Mouse (Mus musculus) fat pad, adult 2 months (tissue): ENCODE data around the gene Tuft1.

ENCODE experiments used
- DNase-seq: peaks from one replicate; pipeline ENCODE4 v3.0.0-alpha.2; 2011; ENCODE audit warnings: low read depth, low spot score; ENCODE audit errors: extremely low read depth

The Tuft1 gene

GRCm38 (mm10) chr3:94601959-94602358 lies 56.7 kb downstream of the Tuft1 start:
- no peak for DNase-seq

DNA sequence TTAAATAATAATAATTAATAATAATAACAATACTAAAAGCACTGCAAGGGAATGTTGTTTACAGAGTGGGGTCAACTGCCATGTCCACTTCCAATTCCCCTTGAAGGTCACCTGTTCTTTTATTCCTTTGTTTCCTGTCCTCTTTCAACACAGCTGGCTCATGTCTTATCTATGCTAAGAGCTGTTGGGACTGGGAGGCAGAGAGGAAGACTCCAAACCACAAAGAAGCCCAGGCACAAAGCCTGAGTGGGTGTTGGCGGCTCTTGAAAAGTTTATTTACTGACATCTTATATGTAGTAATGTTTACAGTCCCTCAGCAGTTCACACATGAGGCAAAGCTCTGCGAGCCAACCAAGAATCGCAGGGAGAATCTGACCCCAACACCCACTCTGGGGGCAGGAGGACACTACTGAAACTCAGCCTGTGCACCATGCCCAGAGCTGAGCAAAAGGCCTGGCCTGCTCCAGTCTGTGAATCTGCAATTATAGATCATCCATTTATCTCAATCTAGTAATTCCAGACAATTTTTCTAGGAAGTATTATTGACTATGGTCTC lies 61.4 kb downstream of the Tuft1 start:
- no peak for DNase-seq

GRCm38 (mm10) chr3:94595871-94596287 lies 62.8 kb downstream of the Tuft1 start:
- no peak for DNase-seq

DNA sequence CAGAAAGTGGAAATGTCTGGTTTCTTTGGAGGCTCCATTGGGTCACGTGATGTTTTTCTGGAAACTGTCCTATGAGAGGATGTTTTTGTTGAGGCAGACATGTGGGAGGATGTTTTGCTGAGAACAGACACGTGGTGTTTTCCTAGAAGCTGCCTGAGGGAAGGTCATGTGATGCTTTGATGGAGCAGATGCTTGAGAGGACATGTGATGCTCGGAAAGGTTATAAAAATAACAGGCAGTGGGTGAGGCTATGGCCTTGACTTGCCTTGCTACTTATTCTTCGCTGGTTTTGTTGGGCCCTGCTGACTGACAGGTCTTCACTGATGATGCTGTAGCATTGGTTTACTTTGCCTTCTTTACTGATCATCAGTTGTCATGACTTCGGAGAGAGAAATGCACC lies 67.6 kb downstream of the Tuft1 start:
- no peak for DNase-seq

- DNase-seq, result peak; percentile 87
These were observed 70.7 kb downstream of the Tuft1 start for GRCm38 (mm10) chr3:94587962-94588361.

DNA sequence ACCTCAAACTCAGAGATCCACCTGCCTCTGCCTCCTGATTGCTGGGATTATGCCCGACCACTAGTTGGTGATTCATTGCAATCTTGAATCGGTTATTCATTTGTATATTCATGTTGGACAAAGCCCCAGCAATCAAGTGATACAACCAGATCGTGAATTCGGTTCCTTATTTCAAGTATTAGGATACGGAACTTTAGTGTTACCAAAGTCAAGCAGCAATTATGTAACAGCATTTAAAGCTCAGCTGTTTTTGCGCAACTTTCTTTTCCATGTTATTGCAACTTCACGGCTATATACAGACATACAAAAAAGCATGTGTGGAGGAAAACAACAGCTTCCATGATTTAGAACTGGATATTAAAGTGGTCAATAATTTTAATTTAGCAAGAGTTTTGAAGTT lies 75.7 kb downstream of the Tuft1 start:
- no peak for DNase-seq

- DNase-seq, result no peak
These were observed 76.2 kb downstream of the Tuft1 start, which contains the start of gene Snx27 for GRCm38 (mm10) chr3:94582456-94582891. Snx27 (minus strand) TSS chr3:94582716.

- no peak for DNase-seq
These were observed 76.7 kb downstream of the Tuft1 start for GRCm38 (mm10) chr3:94581793-94582455.

DNA sequence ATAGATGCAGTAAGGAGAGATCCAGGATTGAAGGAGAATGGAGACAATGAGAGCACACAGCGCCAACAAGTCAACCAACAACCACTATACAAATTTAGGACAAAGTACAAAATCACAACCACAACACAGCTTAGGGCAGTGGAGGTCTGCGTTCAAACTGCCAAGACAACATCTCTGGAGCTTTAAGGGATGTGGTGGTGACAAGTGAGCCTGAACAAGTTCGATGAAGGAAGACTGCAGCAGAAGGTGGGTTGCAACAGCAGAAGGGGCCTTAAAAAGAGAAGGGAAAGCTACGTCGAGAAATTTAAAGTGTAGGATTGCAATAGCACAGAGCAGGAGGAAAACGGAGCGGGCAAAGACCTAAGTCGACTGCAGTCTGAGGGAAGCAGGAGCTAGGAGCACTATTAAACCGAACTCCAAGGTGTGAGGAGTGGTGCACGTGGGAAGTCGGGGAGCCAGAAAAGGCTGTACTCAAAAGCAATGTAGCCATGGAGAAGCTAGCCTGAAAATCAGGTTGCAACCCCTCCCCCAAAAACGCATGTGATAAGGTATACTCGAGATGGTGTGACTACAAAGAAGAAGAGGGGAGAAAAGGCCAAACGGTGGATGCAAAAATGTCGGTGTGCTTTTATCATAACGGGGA lies 77.4 kb downstream of the Tuft1 start:
- no peak for DNase-seq

- no peak for DNase-seq
These were observed 84.2 kb downstream of the Tuft1 start for GRCm38 (mm10) chr3:94574506-94574905.

- DNase-seq, result no peak
These were observed 91.4 kb downstream of the Tuft1 start for GRCm38 (mm10) chr3:94567242-94567641.

DNA sequence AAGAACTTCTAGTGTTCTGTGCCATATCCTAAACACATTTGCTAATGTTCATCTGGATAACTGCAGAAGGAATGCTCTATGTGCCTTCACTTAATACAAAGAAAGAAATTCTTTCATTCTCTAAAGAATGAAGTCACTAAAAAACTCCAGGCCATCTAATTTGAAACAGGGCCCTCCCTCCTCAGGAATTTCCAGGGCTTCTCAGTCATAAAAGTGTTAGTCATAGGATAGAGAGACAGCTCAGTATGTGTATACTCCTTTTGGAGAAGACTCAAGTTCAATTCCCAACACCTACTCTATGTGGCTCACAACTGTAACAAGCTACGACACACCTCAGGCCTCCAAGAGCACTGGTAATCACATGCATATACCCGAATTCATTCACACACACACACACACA lies 93.1 kb downstream of the Tuft1 start:
- no peak for DNase-seq

DNA sequence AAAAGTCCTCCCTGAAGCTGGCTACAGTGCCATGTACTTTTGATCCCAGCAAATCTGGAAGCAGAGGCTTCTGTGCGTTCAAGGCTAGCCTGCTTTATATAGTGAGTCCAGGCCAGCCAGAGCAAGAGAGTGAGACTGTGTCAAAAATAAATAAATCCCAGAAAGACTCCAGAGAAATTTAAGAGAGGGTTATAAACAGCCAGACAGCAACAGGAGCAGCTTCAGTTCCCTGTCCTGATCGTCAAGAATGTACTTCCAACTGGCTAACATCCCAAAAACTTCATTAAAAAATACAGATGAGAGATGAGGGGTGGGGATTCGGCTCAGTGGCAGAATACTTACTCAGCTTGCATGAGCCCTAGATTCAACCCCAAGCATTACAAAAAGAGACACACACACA lies 93.5 kb downstream of the Tuft1 start:
- DNase-seq, result no peak

- no peak for DNase-seq
These were observed 94.2 kb downstream of the Tuft1 start for GRCm38 (mm10) chr3:94564356-94565010.

- no peak for DNase-seq
These were observed 95.5 kb downstream of the Tuft1 start for GRCm38 (mm10) chr3:94563163-94563562.
